Mouse (Mus musculus): ENCODE results near the gene Emd. TPM values are rescaled to one million over a fixed set of nuclear protein-coding genes. Genes with fewer than 3 reads are reported as not detected.

The Emd gene
- polyA plus RNA-seq, 1 experiment from 2014 or later: 23.2 TPM

GRCm38 (mm10) chrX:74244614-74245083, 9.8 kb upstream of the Emd start:
- Histone ChIP-seq H3K36me3 (ENCODE audit: control insufficient read depth, insufficient read depth, low read length) (peaks cover 9% of the 10 kb centered on the region), H3K9me3 (ENCODE audit: control insufficient read depth, low read length) (no peaks in the 10 kb centered on the region), H3K4me1 (replicated peaks; ENCODE audit: control insufficient read depth, insufficient read depth, low read length) (peaks cover 5% of the 10 kb centered on the region; the same call in 1 of the 2 replicates), H3K4me2 (peak overlapping the region; percentile 66), H3K27ac (ENCODE audit: low read depth, low read length) (peak overlapping the region; percentile 78; the same call in 1 of the 2 replicates), H3K9ac (ENCODE audit: low read depth, low read length) (peak overlapping the region; percentile 69; the same call in 1 of the 2 replicates), H3K4me3 (ENCODE audit: low read depth, low read length) (peak overlapping the region; percentile 60), H3K27me3 (replicated peaks; ENCODE audit: control insufficient read depth, insufficient read depth, low read length) (no peaks in the 10 kb centered on the region)
- ATAC-seq (replicated peaks; ENCODE audit: low FRiP score) (no peak), DNase-seq (ENCODE audit: low spot score) (no peak)
- WGBS: 24% methylated on average over 3 of the region's 3 CpGs

- H3K9ac ChIP-seq (ENCODE audit: low read depth, low read length): peak overlapping the region; percentile 69
- H3K27ac ChIP-seq (ENCODE audit: low read depth, low read length): peak overlapping the region; percentile 78
- H3K4me2 ChIP-seq: peak overlapping the region; percentile 66
- WGBS: 32% methylated on average over 1 of the region's 1 CpGs
- no peaks in the 10 kb centered on the region for H3K27me3 ChIP-seq (replicated peaks; ENCODE audit: control insufficient read depth, insufficient read depth, low read length)
- H3K36me3 ChIP-seq (ENCODE audit: control insufficient read depth, insufficient read depth, low read length): peaks cover 7% of the 10 kb centered on the region
- no peaks in the 10 kb centered on the region for H3K9me3 ChIP-seq (ENCODE audit: control insufficient read depth, low read length)
- DNase-seq (ENCODE audit: low spot score): no peak
- H3K4me3 ChIP-seq (ENCODE audit: low read depth, low read length): peak overlapping the region; percentile 60
- peaks cover 5% of the 10 kb centered on the region; the same call in 1 of the 2 replicates for H3K4me1 ChIP-seq (replicated peaks; ENCODE audit: control insufficient read depth, insufficient read depth, low read length)
- no peak for ATAC-seq (replicated peaks; ENCODE audit: low FRiP score)
Measured at GRCm38 (mm10) chrX:74245107-74245506, 9.4 kb upstream of the Emd start.

GRCm38 (mm10) chrX:74245687-74246086, 8.8 kb upstream of the Emd start:
- H3K9ac ChIP-seq (ENCODE audit: low read depth, low read length): peak overlapping the region; percentile 69
- ATAC-seq (replicated peaks; ENCODE audit: low FRiP score): peak; percentile 56
- H3K4me3 ChIP-seq (ENCODE audit: low read depth, low read length): peak overlapping the region; percentile 60

GRCm38 (mm10) chrX:74246213-74246681, 8.2 kb upstream of the Emd start:
- Histone ChIP-seq H3K27ac (ENCODE audit: low read depth, low read length) (peak overlapping the region; percentile 78), H3K9me3 (ENCODE audit: control insufficient read depth, low read length) (no peaks in the 10 kb centered on the region), H3K4me2 (peak overlapping the region; percentile 66), H3K36me3 (ENCODE audit: control insufficient read depth, insufficient read depth, low read length) (peaks cover 4% of the 10 kb centered on the region), H3K4me1 (replicated peaks; ENCODE audit: control insufficient read depth, insufficient read depth, low read length) (peaks cover 5% of the 10 kb centered on the region; the same call in 1 of the 2 replicates), H3K27me3 (replicated peaks; ENCODE audit: control insufficient read depth, insufficient read depth, low read length) (no peaks in the 10 kb centered on the region), H3K9ac (ENCODE audit: low read depth, low read length) (peak overlapping the region; percentile 69), H3K4me3 (ENCODE audit: low read depth, low read length) (peak overlapping the region; percentile 60)
- ATAC-seq (replicated peaks; ENCODE audit: low FRiP score) (peak; percentile 85), DNase-seq (ENCODE audit: low spot score) (peak; percentile 67)
- whole genome bisulfite sequencing: 15% methylated on average over 38 of the region's 38 CpGs

More at GRCm38 (mm10) chrX:74245687-74246086, 8.8 kb upstream of the Emd start:
- peak; percentile 67 for DNase-seq (ENCODE audit: low spot score)
- H3K27me3 ChIP-seq (replicated peaks; ENCODE audit: control insufficient read depth, insufficient read depth, low read length): no peaks in the 10 kb centered on the region
- H3K4me1 ChIP-seq (replicated peaks; ENCODE audit: control insufficient read depth, insufficient read depth, low read length): peaks cover 5% of the 10 kb centered on the region; the same call in 1 of the 2 replicates
- no peaks in the 10 kb centered on the region for H3K9me3 ChIP-seq (ENCODE audit: control insufficient read depth, low read length)
- H3K27ac ChIP-seq (ENCODE audit: low read depth, low read length): peak overlapping the region; percentile 78
- H3K36me3 ChIP-seq (ENCODE audit: control insufficient read depth, insufficient read depth, low read length): peaks cover 7% of the 10 kb centered on the region
- H3K4me2 ChIP-seq: peak overlapping the region; percentile 66
- 18% methylated on average over 21 of the region's 21 CpGs for WGBS

GRCm38 (mm10) chrX:74246693-74247092, 7.8 kb upstream of the Emd start:
- ATAC-seq (replicated peaks; ENCODE audit: low FRiP score): peak; percentile 37

GRCm38 (mm10) chrX:74248651-74249050, 5.8 kb upstream of the Emd start:
- DNase-seq (ENCODE audit: low spot score) (peak; percentile 47), ATAC-seq (replicated peaks; ENCODE audit: low FRiP score) (no peak)
- Histone ChIP-seq H3K9me3 (ENCODE audit: control insufficient read depth, low read length) (no peaks in the 10 kb centered on the region), H3K4me2 (peak overlapping the region; percentile 72), H3K27me3 (replicated peaks; ENCODE audit: control insufficient read depth, insufficient read depth, low read length) (no peaks in the 10 kb centered on the region), H3K9ac (ENCODE audit: low read depth, low read length) (no peak overlapping the region), H3K27ac (ENCODE audit: low read depth, low read length) (no peak overlapping the region), H3K36me3 (ENCODE audit: control insufficient read depth, insufficient read depth, low read length) (no peaks in the 10 kb centered on the region), H3K4me1 (replicated peaks; ENCODE audit: control insufficient read depth, insufficient read depth, low read length) (peaks cover 1% of the 10 kb centered on the region; the same call in 1 of the 2 replicates), H3K4me3 (ENCODE audit: low read depth, low read length) (peak overlapping the region; percentile 12; the same call in 1 of the 2 replicates)
- 10% methylated on average over 3 of the region's 3 CpGs for WGBS

More at GRCm38 (mm10) chrX:74246693-74247092, 7.8 kb upstream of the Emd start:
- no peak for DNase-seq (ENCODE audit: low spot score)
- peak overlapping the region; percentile 38; the same call in 1 of the 2 replicates for H3K27ac ChIP-seq (ENCODE audit: low read depth, low read length)
- H3K4me2 ChIP-seq: peak overlapping the region; percentile 66
- 13% methylated on average over 15 of the region's 15 CpGs for WGBS
- H3K9me3 ChIP-seq (ENCODE audit: control insufficient read depth, low read length): no peaks in the 10 kb centered on the region
- peak overlapping the region; percentile 60 for H3K4me3 ChIP-seq (ENCODE audit: low read depth, low read length)
- no peaks in the 10 kb centered on the region for H3K27me3 ChIP-seq (replicated peaks; ENCODE audit: control insufficient read depth, insufficient read depth, low read length)
- 0 out of 2 replicates have a peak, but pooled peaks cover 2% of the 10 kb centered on the region for H3K36me3 ChIP-seq (ENCODE audit: control insufficient read depth, insufficient read depth, low read length)
- peaks cover 5% of the 10 kb centered on the region; the same call in 1 of the 2 replicates for H3K4me1 ChIP-seq (replicated peaks; ENCODE audit: control insufficient read depth, insufficient read depth, low read length)
- peak overlapping the region; percentile 38 for H3K9ac ChIP-seq (ENCODE audit: low read depth, low read length)

- ATAC-seq (replicated peaks; ENCODE audit: low FRiP score) (no peak), DNase-seq (ENCODE audit: low spot score) (peak; percentile 54)
- Histone ChIP-seq H3K4me2 (peak within 1 kb of the TSS; percentile 72), H3K27me3 (replicated peaks; ENCODE audit: control insufficient read depth, insufficient read depth, low read length) (no peaks in the 10 kb centered on the region), H3K4me1 (replicated peaks; ENCODE audit: control insufficient read depth, insufficient read depth, low read length) (no peaks in the 10 kb centered on the region), H3K4me3 (ENCODE audit: low read depth, low read length) (peak within 1 kb of the TSS; percentile 46), H3K9ac (ENCODE audit: low read depth, low read length) (peak within 1 kb of the TSS; percentile 57), H3K9me3 (ENCODE audit: control insufficient read depth, low read length) (no peaks in the 10 kb centered on the region), H3K36me3 (ENCODE audit: control insufficient read depth, insufficient read depth, low read length) (no peaks in the 10 kb centered on the region), H3K27ac (ENCODE audit: low read depth, low read length) (peak within 1 kb of the TSS; percentile 34; the same call in 1 of the 2 replicates)
- WGBS: 14% methylated on average over 37 of the region's 38 CpGs
Measured at GRCm38 (mm10) chrX:74249615-74250014, 4.9 kb upstream of the Emd start, which contains the start of gene Flna. Gene Flna (minus strand): TSS chrX:74249820.

GRCm38 (mm10) chrX:74254888-74255565, 540 bp downstream of the Emd start:
- peak; percentile 64 for ATAC-seq (replicated peaks; ENCODE audit: low FRiP score)
- Histone ChIP-seq H3K4me1 (replicated peaks; ENCODE audit: control insufficient read depth, insufficient read depth, low read length) (no peaks in the 10 kb centered on the region; the same call in 1 of the 2 replicates), H3K27me3 (replicated peaks; ENCODE audit: control insufficient read depth, insufficient read depth, low read length) (no peaks in the 10 kb centered on the region), H3K27ac (ENCODE audit: low read depth, low read length) (peak overlapping the region; percentile 82), H3K4me2 (peak overlapping the region; percentile 77), H3K4me3 (ENCODE audit: low read depth, low read length) (peak overlapping the region; percentile 67), H3K9me3 (ENCODE audit: control insufficient read depth, low read length) (no peaks in the 10 kb centered on the region), H3K9ac (ENCODE audit: low read depth, low read length) (peak overlapping the region; percentile 76), H3K36me3 (ENCODE audit: control insufficient read depth, insufficient read depth, low read length) (no peaks in the 10 kb centered on the region)
- no peak for DNase-seq (ENCODE audit: low spot score)
- 17% methylated on average over 31 of the region's 31 CpGs for WGBS

Data from liver, embryonic 11.5 days (tissue).